Mouse (Mus musculus) liver, embryonic 14.5 days (tissue): Measurements from ENCODE around the gene G6pc.

ENCODE experiments used
- CTCF ChIP-seq: IDR thresholded peaks from 2 replicates; pipeline ENCODE4 v1.5.1; 2016; ENCODE audit warnings: antibody characterized with exemption, low read depth, control low read depth
- EP300 ChIP-seq: IDR thresholded peaks from 2 replicates; pipeline ENCODE4 v1.6.1; 2016; ENCODE audit warnings: antibody characterized with exemption, low read depth

DNA sequence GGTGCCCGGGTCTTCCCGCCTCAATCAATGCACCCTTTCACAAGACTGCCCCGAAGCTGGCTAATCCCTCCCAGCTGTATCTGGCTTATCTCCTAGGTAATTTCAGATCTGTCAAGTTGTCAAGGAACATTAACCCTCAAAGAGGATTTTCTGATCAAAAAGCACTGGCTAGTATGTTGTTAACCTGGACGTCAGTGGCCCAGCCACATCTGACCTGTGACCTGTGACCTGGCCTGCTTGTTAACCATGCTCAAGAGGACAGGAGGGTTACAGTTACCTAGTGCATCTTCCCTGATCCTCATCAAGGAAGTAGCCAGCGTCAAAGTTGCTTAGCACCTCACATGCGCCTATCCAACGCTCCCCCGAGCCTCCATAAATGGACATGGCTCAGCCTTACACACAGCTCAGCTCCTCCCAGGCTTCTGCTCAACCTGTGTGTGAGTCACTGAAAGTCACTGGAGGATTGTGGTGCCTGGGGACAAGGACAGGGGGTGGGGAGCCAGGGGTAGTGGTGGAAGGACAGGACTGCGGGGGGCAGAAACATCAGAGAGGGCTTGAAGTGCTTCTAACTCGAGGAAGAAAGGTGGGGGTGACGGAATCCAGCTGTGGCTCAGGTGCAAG, 16.2 kb upstream of the G6pc start:
- TF ChIP-seq CTCF (no peak), EP300 (no peak)
